Mouse (Mus musculus) forebrain, postnatal 0 days (tissue): ENCODE results near the gene Mlf2. TPM values are rescaled to one million over a fixed set of nuclear protein-coding genes. Genes with fewer than 3 reads are reported as not detected.

ENCODE experiments used
- ATAC-seq: fragments of 200-750 bp; cut with Nextera tagmentation; 2 replicates; pipeline ENCODE4 v1.8.0; 2017; ENCODE audit warnings: mild to moderate bottlenecking, moderate library complexity
- DNase-seq: peaks from one replicate; pipeline ENCODE4 v3.0.0-alpha.2; 2015
- H3K27ac ChIP-seq: fragments of 300-500 bp; sonication (generic); 2 replicates; pipeline ENCODE4 v1.5.1; 2014; ENCODE audit warnings: low read depth, mild to moderate bottlenecking, antibody characterized with exemption, low read length, moderate library complexity, mixed read lengths
- H3K27me3 ChIP-seq: fragments of 300-500 bp; sonication (generic); 2 replicates; pipeline ENCODE4 v1.6.1; 2014; ENCODE audit warnings: mild to moderate bottlenecking, low read length, mixed read lengths; ENCODE audit not compliant: insufficient read depth
- H3K36me3 ChIP-seq: fragments of 300-500 bp; sonication (generic); 2 replicates; pipeline ENCODE4 v1.6.1; 2014; ENCODE audit warnings: mild to moderate bottlenecking, moderate library complexity; ENCODE audit not compliant: insufficient read depth
- H3K4me1 ChIP-seq: fragments of 300-500 bp; sonication (generic); 2 replicates; pipeline ENCODE4 v1.6.1; 2014; ENCODE audit warnings: antibody characterized with exemption; ENCODE audit not compliant: insufficient read depth
- H3K4me2 ChIP-seq: fragments of 300-500 bp; sonication (generic); 2 replicates; pipeline ENCODE4 v1.6.1; 2014; ENCODE audit warnings: low read depth, mild to moderate bottlenecking, moderate library complexity
- H3K4me3 ChIP-seq: fragments of 300-500 bp; sonication (generic); 2 replicates; pipeline ENCODE4 v1.5.1; 2014; ENCODE audit warnings: low read depth, low read length, mixed read lengths
- H3K9ac ChIP-seq: fragments of 300-500 bp; sonication (generic); 2 replicates; pipeline ENCODE4 v1.6.1; 2014; ENCODE audit warnings: mild to moderate bottlenecking
- H3K9me3 ChIP-seq: fragments of 300-500 bp; sonication (generic); 2 replicates; pipeline ENCODE4 v1.6.1; 2016; ENCODE audit warnings: low read length
- CTCF ChIP-seq: sonication (generic); IDR thresholded peaks from 2 replicates; pipeline ENCODE4 v1.5.1; 2016; ENCODE audit warnings: antibody characterized with exemption, control low read depth, low read depth
- WGBS: fragments of 180-500 bp; shearing (Covaris S2); extraction: QIAGEN DNeasy Blood & Tissue Kit; methylation state at CpG from one replicate; pipeline ENCODE4 v1.1.7; 2014; 5-methylcytosine and 5-hydroxymethylcytosine counted together
- polyA plus RNA-seq: library from polyadenylated mRNA; unstranded; fragments of >200 nt; fragmentation: Nextera tagmentation; extraction: Ambion mirVana; gene quantifications from 2 replicates; pipeline ENCODE4 v1.2.1, GENCODE M21; 2015
- total RNA-seq: library from RNA; depleted of rRNA; stranded (reverse); fragments of >200 nt; gene quantifications from 2 replicates; pipeline ENCODE4 v1.2.3, GENCODE M21; 2014; rRNA removed

Gene Mlf2
- total and polyA plus RNA-seq, 2 experiments from 2014 or later = 432 to 665 TPM

DNA sequence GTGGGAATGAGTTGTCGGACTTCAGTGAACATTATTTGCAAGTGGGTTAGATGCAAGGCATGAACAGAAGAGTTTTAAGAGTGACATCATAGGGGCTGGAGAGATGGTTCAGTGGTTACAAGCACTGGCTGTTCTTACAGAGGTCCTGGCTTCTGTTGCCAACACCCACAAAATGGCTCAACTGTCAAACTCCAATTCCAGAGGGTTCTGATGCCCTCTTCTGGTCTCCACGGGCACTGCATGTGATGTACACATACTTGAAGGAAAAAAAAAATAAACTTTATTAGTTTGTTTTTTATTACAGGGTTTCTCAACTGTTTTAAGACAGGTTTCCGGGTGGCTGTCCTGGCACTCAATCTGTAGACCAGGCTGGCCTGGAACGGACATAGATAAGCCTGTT lies 36.6 kb downstream of the Mlf2 start:
- Histone ChIP-seq H3K27ac (no peak overlapping the region), H3K9me3 (no peaks in the 10 kb centered on the region), H3K9ac (no peak overlapping the region), H3K4me2 (no peak overlapping the region), H3K4me1 (peaks cover 14% of the 10 kb centered on the region), H3K4me3 (no peak overlapping the region), H3K27me3 (no peaks in the 10 kb centered on the region), H3K36me3 (no peaks in the 10 kb centered on the region; the same call in 1 of the 2 replicates)
- DNase-seq = peak; percentile 53
- TF ChIP-seq CTCF = peak; percentile 64
- no peak for ATAC-seq
- WGBS = 77% methylated on average over 4 of the region's 4 CpGs

Other genes with a start within 250 kb of the Mlf2 start
- gene Emg1, start 219.2 kb upstream of the Mlf2 start, total RNA-seq = 105 TPM in 2 replicates
- 96.2 and 116 TPM in 2 replicates for gene Emg1, start 219.2 kb upstream of the Mlf2 start, polyA plus RNA-seq
- 200 and 215 TPM in 2 replicates for gene Phb2, start 219.1 kb upstream of the Mlf2 start, total RNA-seq
- 271 TPM in 2 replicates for gene Phb2, start 219.1 kb upstream of the Mlf2 start, polyA plus RNA-seq
- 2.2 and 2.9 TPM in 2 replicates for gene Ptpn6, start 192.7 kb upstream of the Mlf2 start, total RNA-seq
- 3.6 and 3.8 TPM in 2 replicates for gene Ptpn6, start 192.7 kb upstream of the Mlf2 start, polyA plus RNA-seq
- 257 and 314 TPM in 2 replicates for gene Grcc10, start 190.0 kb upstream of the Mlf2 start, total RNA-seq
- 699 and 862 TPM in 2 replicates for gene Grcc10, start 190.0 kb upstream of the Mlf2 start, polyA plus RNA-seq
- gene Gm45234, start 175.4 kb upstream of the Mlf2 start, total RNA-seq = not detected in 2 replicates
- gene Gm45234, start 175.4 kb upstream of the Mlf2 start, polyA plus RNA-seq = 0.11 TPM in 1 of 2 replicates, not detected in the other
- 15.0 and 16.7 TPM in 2 replicates for gene Atn1, start 174.9 kb upstream of the Mlf2 start, total RNA-seq
- 19.3 and 24.2 TPM in 2 replicates for gene Atn1, start 174.9 kb upstream of the Mlf2 start, polyA plus RNA-seq
- 130 and 148 TPM in 2 replicates for gene Eno2, start 161.7 kb upstream of the Mlf2 start, total RNA-seq
- 88.5 and 113 TPM in 2 replicates for gene Eno2, start 161.7 kb upstream of the Mlf2 start, polyA plus RNA-seq
- gene Lrrc23, start 151.7 kb upstream of the Mlf2 start, total RNA-seq = 13.7 and 13.8 TPM in 2 replicates
- 9.6 and 14.7 TPM in 2 replicates for gene Lrrc23, start 151.7 kb upstream of the Mlf2 start, polyA plus RNA-seq
- gene Spsb2, start 122.7 kb upstream of the Mlf2 start, total RNA-seq = 4.3 and 6.0 TPM in 2 replicates
- 6.8 and 7.0 TPM in 2 replicates for gene Spsb2, start 122.7 kb upstream of the Mlf2 start, polyA plus RNA-seq
- 332 and 338 TPM in 2 replicates for gene Tpi1, start 117.1 kb upstream of the Mlf2 start, total RNA-seq
- gene Tpi1, start 117.1 kb upstream of the Mlf2 start, polyA plus RNA-seq = 354 and 367 TPM in 2 replicates
- 215 and 224 TPM in 2 replicates for gene Usp5, start 101.9 kb upstream of the Mlf2 start, total RNA-seq
- 173 and 191 TPM in 2 replicates for gene Usp5, start 101.9 kb upstream of the Mlf2 start, polyA plus RNA-seq
- gene Cdca3, start 101.8 kb upstream of the Mlf2 start, total RNA-seq = 13.5 and 20.7 TPM in 2 replicates
- gene Cdca3, start 101.8 kb upstream of the Mlf2 start, polyA plus RNA-seq = 28.5 and 30.5 TPM in 2 replicates
- gene Gnb3, start 91.1 kb upstream of the Mlf2 start, total RNA-seq = 0.90 and 1.8 TPM in 2 replicates
- gene Gnb3, start 91.1 kb upstream of the Mlf2 start, polyA plus RNA-seq = 0.61 and 1.2 TPM in 2 replicates
- gene P3h3, start 73.6 kb upstream of the Mlf2 start, total RNA-seq = 78.8 and 85.7 TPM in 2 replicates
- 6.2 and 9.1 TPM in 2 replicates for gene P3h3, start 73.6 kb upstream of the Mlf2 start, polyA plus RNA-seq
- gene Gpr162, start 67.4 kb upstream of the Mlf2 start, total RNA-seq = 154 and 160 TPM in 2 replicates
- 30.3 and 38.1 TPM in 2 replicates for gene Gpr162, start 67.4 kb upstream of the Mlf2 start, polyA plus RNA-seq
- gene Cd4, start 43.2 kb upstream of the Mlf2 start, total RNA-seq = 0.57 and 0.69 TPM in 2 replicates
- 0.25 and 0.72 TPM in 2 replicates for gene Cd4, start 43.2 kb upstream of the Mlf2 start, polyA plus RNA-seq
- gene Lag3, start 19.7 kb upstream of the Mlf2 start, total RNA-seq = 1.9 and 2.4 TPM in 2 replicates
- gene Lag3, start 19.7 kb upstream of the Mlf2 start, polyA plus RNA-seq = 2.6 and 3.9 TPM in 2 replicates
- gene Ptms, start 11.3 kb upstream of the Mlf2 start, total RNA-seq = 722 and 784 TPM in 2 replicates
- 1,090 and 1,099 TPM in 2 replicates for gene Ptms, start 11.3 kb upstream of the Mlf2 start, polyA plus RNA-seq
- 82.4 and 117 TPM in 2 replicates for gene Cops7a, start 34.2 kb downstream of the Mlf2 start, total RNA-seq
- 87.8 and 93.0 TPM in 2 replicates for gene Cops7a, start 34.2 kb downstream of the Mlf2 start, polyA plus RNA-seq
- 12.2 and 18.3 TPM in 2 replicates for gene Pianp, start 65.3 kb downstream of the Mlf2 start, total RNA-seq
- 53.8 and 68.9 TPM in 2 replicates for gene Pianp, start 65.3 kb downstream of the Mlf2 start, polyA plus RNA-seq
- 24.7 and 34.5 TPM in 2 replicates for gene Zfp384, start 77.8 kb downstream of the Mlf2 start, total RNA-seq
- gene Zfp384, start 77.8 kb downstream of the Mlf2 start, polyA plus RNA-seq = 7.2 and 8.4 TPM in 2 replicates
- gene Ing4, start 108.4 kb downstream of the Mlf2 start, total RNA-seq = 83.4 and 103 TPM in 2 replicates
- gene Ing4, start 108.4 kb downstream of the Mlf2 start, polyA plus RNA-seq = 102 and 111 TPM in 2 replicates
- 11.3 and 12.2 TPM in 2 replicates for gene Acrbp, start 118.3 kb downstream of the Mlf2 start, total RNA-seq
- 11.4 and 13.8 TPM in 2 replicates for gene Acrbp, start 118.3 kb downstream of the Mlf2 start, polyA plus RNA-seq
- 0.38 and 0.71 TPM in 2 replicates for gene Lpar5, start 136.5 kb downstream of the Mlf2 start, total RNA-seq
- 0.59 and 0.61 TPM in 2 replicates for gene Lpar5, start 136.5 kb downstream of the Mlf2 start, polyA plus RNA-seq
- 121 and 141 TPM in 2 replicates for gene Chd4, start 164.6 kb downstream of the Mlf2 start, total RNA-seq
- 53.3 and 72.6 TPM in 2 replicates for gene Chd4, start 164.6 kb downstream of the Mlf2 start, polyA plus RNA-seq
- gene Nop2, start 200.5 kb downstream of the Mlf2 start, total RNA-seq = 47.2 and 56.0 TPM in 2 replicates
- gene Nop2, start 200.5 kb downstream of the Mlf2 start, polyA plus RNA-seq = 39.6 and 43.5 TPM in 2 replicates
- gene Iffo1, start 213.9 kb downstream of the Mlf2 start, total RNA-seq = 24.6 and 28.8 TPM in 2 replicates
- gene Iffo1, start 213.9 kb downstream of the Mlf2 start, polyA plus RNA-seq = 12.8 and 18.3 TPM in 2 replicates
- gene Gapdh, start 235.1 kb downstream of the Mlf2 start, total RNA-seq = 2,022 and 2,511 TPM in 2 replicates
- gene Gapdh, start 235.1 kb downstream of the Mlf2 start, polyA plus RNA-seq = 1,543 and 1,551 TPM in 2 replicates